Mouse (Mus musculus): ENCODE results near the gene Ly6g6e. TPM values are rescaled to one million over a fixed set of nuclear protein-coding genes. Genes with fewer than 3 reads are reported as not detected.

The Ly6g6e gene
- polyA plus RNA-seq, 1 experiment = 1.3 TPM

GRCm38 (mm10) chr17:35048149-35048931 is 28.4 kb upstream of the Ly6g6e start:
- Histone ChIP-seq H3K27ac (ENCODE audit: control insufficient read depth, insufficient read depth, low read depth, low read length, poor library complexity) (peak overlapping the region; percentile 87), H3K4me1 (ENCODE audit: control insufficient read depth, insufficient read depth, low read length) (peaks cover 5% of the 10 kb centered on the region; the same call in 1 of the 2 replicates), H3K4me3 (replicated peaks; ENCODE audit: control insufficient read depth, low read depth, low read length) (peak overlapping the region; percentile 19)
- no peak for TF ChIP-seq POLR2A (IDR thresholded peaks at IDR 0.05; ENCODE audit: borderline replicate concordance, control insufficient read depth, low read depth, low read length)
- no peak for TF ChIP-seq CTCF (IDR thresholded peaks at IDR 0.05; ENCODE audit: control insufficient read depth, insufficient read depth, low read length)
- under 1% methylated on average over 11 of the region's 11 CpGs for WGBS

GRCm38 (mm10) chr17:35048932-35049440 is 27.7 kb upstream of the Ly6g6e start:
- 15% methylated on average over 5 of the region's 5 CpGs for WGBS
- Histone ChIP-seq H3K4me3 (replicated peaks; ENCODE audit: control insufficient read depth, low read depth, low read length) (no peak overlapping the region), H3K4me1 (ENCODE audit: control insufficient read depth, insufficient read depth, low read length) (peaks cover 5% of the 10 kb centered on the region; the same call in 1 of the 2 replicates), H3K27ac (ENCODE audit: control insufficient read depth, insufficient read depth, low read depth, low read length, poor library complexity) (peak overlapping the region; percentile 84)
- TF ChIP-seq POLR2A (IDR thresholded peaks at IDR 0.05; ENCODE audit: borderline replicate concordance, control insufficient read depth, low read depth, low read length) (no peak), CTCF (IDR thresholded peaks at IDR 0.05; ENCODE audit: control insufficient read depth, insufficient read depth, low read length) (no peak)

- under 1% methylated on average over 11 of the region's 11 CpGs for WGBS
These were observed 27.1 kb upstream of the Ly6g6e start, which contains the start of gene Clic1 for GRCm38 (mm10) chr17:35049561-35050016. Gene Clic1, plus strand, starts transcription at chr17:35049966.

GRCm38 (mm10) chr17:35050126-35050750 is 26.5 kb upstream of the Ly6g6e start:
- H3K4me1 ChIP-seq (ENCODE audit: control insufficient read depth, insufficient read depth, low read length) = peaks cover 5% of the 10 kb centered on the region; the same call in 1 of the 2 replicates

More at GRCm38 (mm10) chr17:35049561-35050016, 27.1 kb upstream of the Ly6g6e start, which contains the start of gene Clic1:
- Histone ChIP-seq H3K27ac (ENCODE audit: control insufficient read depth, insufficient read depth, low read depth, low read length, poor library complexity) (peak within 1 kb of the TSS; percentile 98), H3K4me1 (ENCODE audit: control insufficient read depth, insufficient read depth, low read length) (peaks cover 5% of the 10 kb centered on the region; the same call in 1 of the 2 replicates), H3K4me3 (replicated peaks; ENCODE audit: control insufficient read depth, low read depth, low read length) (peak within 1 kb of the TSS; percentile 89)
- TF ChIP-seq POLR2A (IDR thresholded peaks at IDR 0.05; ENCODE audit: borderline replicate concordance, control insufficient read depth, low read depth, low read length) = peak; percentile 79; the same call in 1 of the 2 replicates
- TF ChIP-seq CTCF (IDR thresholded peaks at IDR 0.05; ENCODE audit: control insufficient read depth, insufficient read depth, low read length) = no peak

GRCm38 (mm10) chr17:35051156-35052086 is 25.3 kb upstream of the Ly6g6e start:
- Histone ChIP-seq H3K4me1 (ENCODE audit: control insufficient read depth, insufficient read depth, low read length) (peaks cover 5% of the 10 kb centered on the region; the same call in 1 of the 2 replicates), H3K4me3 (replicated peaks; ENCODE audit: control insufficient read depth, low read depth, low read length) (peak overlapping the region; percentile 89), H3K27ac (ENCODE audit: control insufficient read depth, insufficient read depth, low read depth, low read length, poor library complexity) (peak overlapping the region; percentile 98)
- WGBS = 2% methylated on average over 21 of the region's 21 CpGs
- TF ChIP-seq CTCF (IDR thresholded peaks at IDR 0.05; ENCODE audit: control insufficient read depth, insufficient read depth, low read length) (no peak), POLR2A (IDR thresholded peaks at IDR 0.05; ENCODE audit: borderline replicate concordance, control insufficient read depth, low read depth, low read length) (peak; percentile 71)

More at GRCm38 (mm10) chr17:35050126-35050750, 26.5 kb upstream of the Ly6g6e start:
- TF ChIP-seq POLR2A (IDR thresholded peaks at IDR 0.05; ENCODE audit: borderline replicate concordance, control insufficient read depth, low read depth, low read length) (peak; percentile 93), CTCF (IDR thresholded peaks at IDR 0.05; ENCODE audit: control insufficient read depth, insufficient read depth, low read length) (no peak)
- WGBS = under 1% methylated on average over 27 of the region's 27 CpGs
- Histone ChIP-seq H3K4me3 (replicated peaks; ENCODE audit: control insufficient read depth, low read depth, low read length) (peak overlapping the region; percentile 89), H3K27ac (ENCODE audit: control insufficient read depth, insufficient read depth, low read depth, low read length, poor library complexity) (peak overlapping the region; percentile 98)

GRCm38 (mm10) chr17:35052271-35052798 is 24.4 kb upstream of the Ly6g6e start:
- Histone ChIP-seq H3K27ac (ENCODE audit: control insufficient read depth, insufficient read depth, low read depth, low read length, poor library complexity) (no peak overlapping the region), H3K4me1 (ENCODE audit: control insufficient read depth, insufficient read depth, low read length) (peaks cover 5% of the 10 kb centered on the region; the same call in 1 of the 2 replicates), H3K4me3 (replicated peaks; ENCODE audit: control insufficient read depth, low read depth, low read length) (peak overlapping the region; percentile 15)
- TF ChIP-seq CTCF (IDR thresholded peaks at IDR 0.05; ENCODE audit: control insufficient read depth, insufficient read depth, low read length) (no peak), POLR2A (IDR thresholded peaks at IDR 0.05; ENCODE audit: borderline replicate concordance, control insufficient read depth, low read depth, low read length) (no peak)
- WGBS = 69% methylated on average over 12 of the region's 12 CpGs

Data from bone marrow, adult 2 months (tissue).